In the genomic region with DNA sequence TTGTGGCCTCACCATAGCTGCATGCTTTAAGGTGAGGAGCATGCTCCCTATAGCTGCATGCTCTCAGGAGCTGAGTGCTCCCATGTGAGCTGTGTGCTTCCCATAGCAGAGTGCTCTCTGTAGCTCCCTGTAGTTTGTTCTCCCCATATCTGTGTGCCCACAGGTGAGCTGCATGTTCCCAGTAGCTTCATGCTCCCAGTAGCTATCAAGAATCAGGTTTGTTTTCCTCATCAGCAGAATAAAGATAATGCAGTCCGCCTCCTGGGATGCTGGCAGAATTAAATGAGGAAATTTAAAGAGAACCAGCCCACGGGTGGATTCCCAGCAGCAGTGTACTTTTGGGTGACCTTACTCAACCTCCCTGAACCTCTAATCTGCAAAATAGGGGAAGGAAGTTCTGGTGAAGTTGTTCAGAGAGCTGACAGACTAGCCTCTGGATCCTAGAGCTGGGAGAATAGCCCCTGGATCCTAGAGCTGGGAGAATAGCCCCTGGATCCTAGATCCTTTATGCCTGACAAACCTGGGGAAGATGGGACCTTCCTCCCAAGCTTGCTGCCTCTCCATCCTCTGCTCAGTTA, we compare ENCODE assay signal across 12 mouse cellular contexts.
"Had no signal": no experiment of that assay in that cellular context is flagged by ENCODE, and none has a peak within 500 bp of the region (broad histone marks: within the 10 kb centered on the region; RNA-seq: fewer than 3 reads in every experiment).

No protein-coding gene starts in this region.

- ATAC-seq: liver, embryonic 12.5 days; midbrain, embryonic 16.5 days had no signal

- DNase-seq: kidney, adult 11 months; kidney, adult 9 months; kidney, postnatal 14 days; kidney, postnatal 4 days; lung, adult 18-20 months; lung, postnatal 10 days; lung, postnatal 36 days; right cerebral cortex, postnatal 14 days; thymus, adult 18-20 months; thymus, postnatal 36 days had no signal
